Mouse (Mus musculus) small intestine, adult 2 months (tissue): ENCODE data around the gene Gpsm1.

Source experiments
- CTCF ChIP-seq: fragments of 200-500 bp; IDR thresholded peaks from 2 replicates; pipeline ENCODE4 v1.5.1; 2012; ENCODE audit warnings: low read depth, mild to moderate bottlenecking, control low read depth, inconsistent platforms, low read length, moderate library complexity, mixed read lengths; ENCODE audit not compliant: insufficient replicate concordance, insufficient read length; ENCODE audit errors: extremely low read depth
- POLR2A ChIP-seq: fragments of 200-500 bp; IDR thresholded peaks from 2 replicates; pipeline ENCODE4 v1.6.1; 2012; ENCODE audit warnings: low read depth, mild to moderate bottlenecking, control low read depth, inconsistent platforms, low read length, moderate library complexity

DNA sequence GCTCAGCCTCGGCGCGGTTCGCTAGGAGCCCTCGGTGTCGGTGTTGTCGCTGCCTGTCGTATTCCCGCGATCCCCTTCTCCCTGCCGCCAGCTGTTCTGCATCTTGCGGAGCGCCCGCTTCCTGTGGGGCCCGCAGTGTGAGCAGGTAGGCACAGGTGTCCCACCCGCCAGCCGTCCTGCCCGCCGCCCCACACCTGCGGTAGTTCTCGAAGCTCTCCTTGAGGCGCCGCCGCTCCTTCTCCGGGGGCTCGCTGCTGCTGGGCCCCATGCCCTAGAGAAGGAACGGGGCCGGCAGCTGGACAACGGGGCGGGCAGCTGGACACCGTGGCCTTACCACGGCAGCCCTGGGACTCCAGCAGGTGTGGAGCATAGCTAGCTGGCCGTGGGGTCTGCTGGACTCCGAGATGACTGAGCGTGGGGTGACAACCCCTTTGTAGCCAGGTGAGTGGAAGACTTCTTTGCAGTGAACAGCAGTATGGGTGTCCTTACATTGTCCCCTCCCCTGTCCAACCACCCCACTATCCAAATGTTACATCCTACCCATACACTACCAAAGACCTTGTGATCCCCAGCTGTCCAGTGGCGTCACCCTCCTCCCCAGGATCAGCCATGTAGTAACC, 37.1 kb downstream of the Gpsm1 start:
- TF ChIP-seq POLR2A (no peak), CTCF (no peak)
